Mouse (Mus musculus): ENCODE data around the gene Snai3. TPM values are rescaled to one million over a fixed set of nuclear protein-coding genes. Genes with fewer than 3 reads are reported as not detected.

Snai3 gene
- polyA plus RNA-seq, 1 experiment from 2014 or later = 2.3 TPM

Small RNA genes lying within 50 kb of the gene (microRNA-seq; reads per million reads assigned to microRNA genes)
- gene Gm24366 = not detected

Other genes with a start within 250 kb of the Snai3 start
- gene Zfpm1, start 178.6 kb downstream of the Snai3 start, polyA plus RNA-seq (2016; fragmentation: Nextera tagmentation; extraction: Ambion mirVana) = 8.0 and 9.2 TPM in 2 replicates
- gene Trhr2, start 100.0 kb downstream of the Snai3 start, polyA plus RNA-seq (2016; fragmentation: Nextera tagmentation; extraction: Ambion mirVana) = not detected in 2 replicates
- 41.4 and 43.0 TPM in 2 replicates for gene Zc3h18, start 84.1 kb downstream of the Snai3 start, polyA plus RNA-seq (2016; fragmentation: Nextera tagmentation; extraction: Ambion mirVana)
- gene Il17c, start 38.7 kb downstream of the Snai3 start, polyA plus RNA-seq (2016; fragmentation: Nextera tagmentation; extraction: Ambion mirVana) = not detected in 2 replicates
- gene Cyba, start 27.8 kb downstream of the Snai3 start, polyA plus RNA-seq (2016; fragmentation: Nextera tagmentation; extraction: Ambion mirVana) = 175 and 182 TPM in 2 replicates
- 22.8 and 24.1 TPM in 2 replicates for gene Mvd, start 17.3 kb downstream of the Snai3 start, polyA plus RNA-seq (2016; fragmentation: Nextera tagmentation; extraction: Ambion mirVana)
- 33.7 and 39.7 TPM in 2 replicates for gene Rnf166, start 15.3 kb upstream of the Snai3 start, polyA plus RNA-seq (2016; fragmentation: Nextera tagmentation; extraction: Ambion mirVana)
- gene Ctu2, start 15.4 kb upstream of the Snai3 start, polyA plus RNA-seq (2016; fragmentation: Nextera tagmentation; extraction: Ambion mirVana) = 30.0 and 31.1 TPM in 2 replicates
- gene Piezo1, start 90.6 kb upstream of the Snai3 start, polyA plus RNA-seq (2016; fragmentation: Nextera tagmentation; extraction: Ambion mirVana) = 25.5 and 27.8 TPM in 2 replicates
- gene Cdt1, start 107.3 kb upstream of the Snai3 start, polyA plus RNA-seq (2016; fragmentation: Nextera tagmentation; extraction: Ambion mirVana) = 36.9 and 38.9 TPM in 2 replicates
- gene Aprt, start 116.2 kb upstream of the Snai3 start, polyA plus RNA-seq (2016; fragmentation: Nextera tagmentation; extraction: Ambion mirVana) = 209 and 232 TPM in 2 replicates
- gene Galns, start 150.7 kb upstream of the Snai3 start, polyA plus RNA-seq (2016; fragmentation: Nextera tagmentation; extraction: Ambion mirVana) = 12.7 and 13.5 TPM in 2 replicates
- 45.1 and 45.8 TPM in 2 replicates for gene Trappc2l, start 150.9 kb upstream of the Snai3 start, polyA plus RNA-seq (2016; fragmentation: Nextera tagmentation; extraction: Ambion mirVana)
- gene Pabpn1l, start 162.0 kb upstream of the Snai3 start, polyA plus RNA-seq (2016; fragmentation: Nextera tagmentation; extraction: Ambion mirVana) = not detected in 2 replicates
- 6.2 TPM in 2 replicates for gene Cbfa2t3, start 238.4 kb upstream of the Snai3 start, polyA plus RNA-seq (2016; fragmentation: Nextera tagmentation; extraction: Ambion mirVana)

All from heart, embryonic 12.5 days (tissue).